Mouse (Mus musculus) natural killer cell, adult 2 months (primary cell): ENCODE measurements around the gene F10.
A peak's percentile ranks its signal among the peaks of the same experiment; 100 is the strongest.
"Not testable (repeated sequence)": the region's sequence is repeated elsewhere in the genome, so short reads cannot be mapped to it uniquely, and the experiment has no call there.

Source experiments
- DNase-seq, 2 experiments: peaks; one replicate each; pipeline ENCODE4 v3.0.0; 2022; ENCODE audit warnings: low spot score in 2 of 2

Gene F10

GRCm38 (mm10) chr8:13060441-13061150, 23.5 kb downstream of the F10 start, which contains the start of gene Proz:
Gene Proz (plus strand): TSS chr8:13060914.
- no peak for DNase-seq

GRCm38 (mm10) chr8:13063112-13063511, 26.0 kb downstream of the F10 start:
- DNase-seq = no peak

GRCm38 (mm10) chr8:13073255-13073654, 36.1 kb downstream of the F10 start:
- DNase-seq = no peak

- DNase-seq = no peak
Observed at GRCm38 (mm10) chr8:13075044-13075443, 37.9 kb downstream of the F10 start.

GRCm38 (mm10) chr8:13075579-13075978, 38.5 kb downstream of the F10 start:
- DNase-seq = not testable (repeated sequence)

- DNase-seq = no peak
Observed at GRCm38 (mm10) chr8:13077542-13077941, 40.4 kb downstream of the F10 start.

- peak; percentile 85 to 89 for DNase-seq
Observed at GRCm38 (mm10) chr8:13104691-13105086, 67.6 kb downstream of the F10 start.

GRCm38 (mm10) chr8:13105087-13105881, 68.2 kb downstream of the F10 start, which contains the start of the genes Pcid2 and Cul4a:
Gene Pcid2 (minus strand): TSS chr8:13105459.
Gene Cul4a (plus strand): TSS chr8:13105621.
- peak; percentile 94 to 97 for DNase-seq

GRCm38 (mm10) chr8:13105908-13106551, 68.9 kb downstream of the F10 start:
- peak in 1 of 2 experiments; percentile 27 for DNase-seq
